Mouse (Mus musculus) stomach, embryonic 16.5 days (tissue): ENCODE data around the gene Cers1. TPM values are rescaled to one million over a fixed set of nuclear protein-coding genes. Genes with fewer than 3 reads are reported as not detected.

Source experiments
- polyA plus RNA-seq: library from polyadenylated mRNA; unstranded; fragments of >200 nt; fragmentation: Nextera tagmentation; extraction: Ambion mirVana; gene quantifications from 2 replicates; pipeline ENCODE4 v1.2.1, GENCODE M21; 2015

Gene Cers1
- polyA plus RNA-seq, 1 experiment from 2014 or later: 3.8 TPM

Other genes starting within 250 kb of the Cers1 start
- 8.4 and 11.6 TPM in 2 replicates for gene Tm6sf2, start 242.9 kb upstream of the Cers1 start, polyA plus RNA-seq
- 0.28 TPM in 1 of 2 replicates, not detected in the other for gene Hapln4, start 232.3 kb upstream of the Cers1 start, polyA plus RNA-seq
- 0.96 and 1.4 TPM in 2 replicates for gene Ncan, start 194.9 kb upstream of the Cers1 start, polyA plus RNA-seq
- 35.7 and 37.1 TPM in 2 replicates for gene Nr2c2ap, start 184.4 kb upstream of the Cers1 start, polyA plus RNA-seq
- gene Rfxank, start 176.6 kb upstream of the Cers1 start, polyA plus RNA-seq: 14.5 and 17.1 TPM in 2 replicates
- 38.0 and 42.8 TPM in 2 replicates for gene Borcs8, start 176.3 kb upstream of the Cers1 start, polyA plus RNA-seq
- gene Mef2b, start 176.1 kb upstream of the Cers1 start, polyA plus RNA-seq: 0.25 TPM in 2 replicates
- 64.2 and 64.8 TPM in 2 replicates for gene Tmem161a, start 143.4 kb upstream of the Cers1 start, polyA plus RNA-seq
- 5.1 and 6.1 TPM in 2 replicates for gene Slc25a42, start 103.5 kb upstream of the Cers1 start, polyA plus RNA-seq
- gene Sugp2, start 81.5 kb upstream of the Cers1 start, polyA plus RNA-seq: 25.6 and 26.4 TPM in 2 replicates
- 25.3 and 27.0 TPM in 2 replicates for gene Armc6, start 81.3 kb upstream of the Cers1 start, polyA plus RNA-seq
- 27.3 and 32.5 TPM in 2 replicates for gene Homer3, start 32.9 kb upstream of the Cers1 start, polyA plus RNA-seq
- gene Ddx49, start 13.3 kb upstream of the Cers1 start, polyA plus RNA-seq: 48.8 and 50.4 TPM in 2 replicates
- gene Cope, start 13.3 kb upstream of the Cers1 start, polyA plus RNA-seq: 354 and 410 TPM in 2 replicates
- gene Gdf1, start 14.0 kb downstream of the Cers1 start, polyA plus RNA-seq: 1.4 and 2.1 TPM in 2 replicates
- gene Upf1, start 37.5 kb downstream of the Cers1 start, polyA plus RNA-seq: 7.4 and 8.2 TPM in 2 replicates
- 0.15 and 0.25 TPM in 2 replicates for gene Comp, start 57.8 kb downstream of the Cers1 start, polyA plus RNA-seq
- gene Crtc1, start 123.8 kb downstream of the Cers1 start, polyA plus RNA-seq: 13.9 and 16.2 TPM in 2 replicates
- 24.2 and 24.9 TPM in 2 replicates for gene Klhl26, start 161.2 kb downstream of the Cers1 start, polyA plus RNA-seq
- gene Tmem59l, start 171.6 kb downstream of the Cers1 start, polyA plus RNA-seq: 2.8 and 4.3 TPM in 2 replicates
- gene Crlf1, start 177.4 kb downstream of the Cers1 start, polyA plus RNA-seq: 3.4 and 4.9 TPM in 2 replicates
- gene Rex1bd, start 191.0 kb downstream of the Cers1 start, polyA plus RNA-seq: 118 and 125 TPM in 2 replicates
- gene Uba52, start 195.0 kb downstream of the Cers1 start, polyA plus RNA-seq: 719 and 930 TPM in 2 replicates
- 291 and 298 TPM in 2 replicates for gene Fkbp8, start 211.9 kb downstream of the Cers1 start, polyA plus RNA-seq
- gene Kxd1, start 212.2 kb downstream of the Cers1 start, polyA plus RNA-seq: 53.6 and 53.9 TPM in 2 replicates
- 18.6 and 20.5 TPM in 2 replicates for gene Ell, start 223.7 kb downstream of the Cers1 start, polyA plus RNA-seq